Mouse (Mus musculus) MEL (cell line): ENCODE results near the gene Nos1ap. TPM values are rescaled to one million over a fixed set of nuclear protein-coding genes. Genes with fewer than 3 reads are reported as not detected.
A peak's percentile ranks its signal among the peaks of the same experiment; 100 is the strongest.

Source experiments
- DNase-seq: peaks from one replicate; pipeline ENCODE4 v3.0.0; 2011; ENCODE audit warnings: low read depth, low spot score
- H3K27ac ChIP-seq: 2 replicates; pipeline ENCODE4 v1.5.1; 2012; ENCODE audit warnings: low read depth, mild to moderate bottlenecking, control low read depth, low read length, moderate library complexity; ENCODE audit not compliant: control insufficient read depth
- H3K27me3 ChIP-seq, 2 experiments: fragments of 150-350 bp in 1 of 2; sonication (generic) in 1 of 2; 2 replicates each; pipeline ENCODE4 v1.6.1; 2012; ENCODE audit warnings: low read length in 2 of 2, mild to moderate bottlenecking in 2 of 2, improper control_type of control experiment in 1 of 2, moderate library complexity in 1 of 2; ENCODE audit not compliant: insufficient read depth in 2 of 2, control insufficient read depth in 1 of 2
- H3K36me3 ChIP-seq, 2 experiments: 2 replicates each; pipeline ENCODE4 v1.6.1; 2012 to 2014; ENCODE audit warnings: low read length in 2 of 2, improper control_type of control experiment in 1 of 2, inconsistent platforms in 1 of 2, mild to moderate bottlenecking in 1 of 2; ENCODE audit not compliant: insufficient read depth in 2 of 2, control insufficient read depth in 1 of 2
- H3K4me1 ChIP-seq, 2 experiments: fragments of 150-350 bp in 1 of 2; sonication (generic) in 1 of 2; 2 replicates each; pipeline ENCODE4 v1.6.1; 2012; ENCODE audit warnings: low read length in 2 of 2, improper control_type of control experiment in 1 of 2, mild to moderate bottlenecking in 1 of 2; ENCODE audit not compliant: insufficient read depth in 2 of 2, control insufficient read depth in 1 of 2
- H3K4me3 ChIP-seq, 2 experiments: fragments of 150-350 bp in 1 of 2; sonication (generic) in 1 of 2; 2 replicates each; pipeline ENCODE4 v1.5.1; 2012; ENCODE audit warnings: low read depth in 2 of 2, low read length in 2 of 2, mild to moderate bottlenecking in 2 of 2, moderate library complexity in 2 of 2, control low read depth in 1 of 2, improper control_type of control experiment in 1 of 2; ENCODE audit not compliant: control insufficient read depth in 1 of 2, insufficient read depth in 1 of 2
- H3K79me2 ChIP-seq: 2 replicates; pipeline ENCODE4 v1.6.1; 2012; ENCODE audit warnings: mild to moderate bottlenecking, low read length, moderate library complexity; ENCODE audit not compliant: control insufficient read depth, poor library complexity, insufficient read depth
- H3K9ac ChIP-seq: 2 replicates; pipeline ENCODE4 v1.6.1; 2012; ENCODE audit warnings: low read depth, mild to moderate bottlenecking, control low read depth, low read length, moderate library complexity; ENCODE audit not compliant: control insufficient read depth, poor library complexity, severe bottlenecking
- H3K9me3 ChIP-seq: fragments of 150-350 bp; sonication (generic); replicated peaks from 2 replicates; pipeline ENCODE4 v1.6.1; 2012; ENCODE audit warnings: mild to moderate bottlenecking, low read length, improper control_type of control experiment, moderate library complexity; ENCODE audit not compliant: insufficient read depth
- CHD2 ChIP-seq: IDR thresholded peaks from 2 replicates; pipeline ENCODE4 v1.6.1; 2011; ENCODE audit warnings: low read length, improper control_type of control experiment
- CTCF ChIP-seq, 3 experiments: IDR thresholded peaks in 2 of 3; conservative IDR thresholded peaks in 1 of 3; 2 replicates each; pipeline ENCODE4 v1.5.1; 2011 to 2012; ENCODE audit warnings: low read length in 3 of 3, low read depth in 2 of 3, mild to moderate bottlenecking in 2 of 3, improper control_type of control experiment in 1 of 3, inconsistent platforms in 1 of 3, mixed read lengths in 1 of 3, moderate library complexity in 1 of 3; ENCODE audit not compliant: control insufficient read depth in 1 of 3, insufficient read depth in 1 of 3, poor library complexity in 1 of 3, severe bottlenecking in 1 of 3
- EP300 ChIP-seq, 2 experiments: IDR thresholded peaks; 2 replicates each; pipeline ENCODE4 v1.6.1; 2011; ENCODE audit warnings: improper control_type of control experiment in 2 of 2, low read length in 2 of 2, low read depth in 1 of 2, mild to moderate bottlenecking in 1 of 2
- ETS1 ChIP-seq: IDR thresholded peaks from 2 replicates; pipeline ENCODE4 v1.6.1; 2012; ENCODE audit warnings: low read depth, mild to moderate bottlenecking, inconsistent platforms, low read length, improper control_type of control experiment, moderate library complexity
- GATA1 ChIP-seq: IDR thresholded peaks from 2 replicates; pipeline ENCODE4 v1.6.1; 2011; ENCODE audit warnings: low read depth, low read length, improper control_type of control experiment
- HCFC1 ChIP-seq: IDR thresholded peaks from 2 replicates; pipeline ENCODE4 v1.6.1; 2012; ENCODE audit warnings: low read depth, mild to moderate bottlenecking, inconsistent platforms, low read length, improper control_type of control experiment, moderate library complexity
- JUND ChIP-seq: IDR thresholded peaks from 2 replicates; pipeline ENCODE4 v1.6.1; 2011; ENCODE audit warnings: low read depth, mild to moderate bottlenecking, improper control_type of control experiment, low read length
- MAFK ChIP-seq: IDR thresholded peaks from 2 replicates; pipeline ENCODE4 v1.6.1; 2011; ENCODE audit warnings: low read depth, mild to moderate bottlenecking, low read length, improper control_type of control experiment, borderline replicate concordance
- MAX ChIP-seq: IDR thresholded peaks from 2 replicates; pipeline ENCODE4 v1.6.1; 2011; ENCODE audit warnings: low read length, improper control_type of control experiment
- MYB ChIP-seq: IDR thresholded peaks from 2 replicates; pipeline ENCODE4 v1.6.1; 2011; ENCODE audit warnings: mild to moderate bottlenecking, low read depth, low read length, improper control_type of control experiment
- MYC ChIP-seq: IDR thresholded peaks from 2 replicates; pipeline ENCODE4 v1.6.1; 2011; ENCODE audit warnings: low read depth, mild to moderate bottlenecking, low read length, improper control_type of control experiment, moderate library complexity
- NELFE ChIP-seq: IDR thresholded peaks from 2 replicates; pipeline ENCODE4 v1.6.1; 2011; ENCODE audit warnings: low read depth, low read length, improper control_type of control experiment
- RAD21 ChIP-seq: IDR thresholded peaks from 2 replicates; pipeline ENCODE4 v1.6.1; 2011; ENCODE audit warnings: mild to moderate bottlenecking, low read depth, low read length, improper control_type of control experiment
- RCOR1 ChIP-seq: IDR thresholded peaks from 2 replicates; pipeline ENCODE4 v1.6.1; 2012; ENCODE audit warnings: low read depth, mild to moderate bottlenecking, inconsistent platforms, low read length, improper control_type of control experiment
- SIN3A ChIP-seq: IDR thresholded peaks from 2 replicates; pipeline ENCODE4 v1.6.1; 2012; ENCODE audit warnings: low read length, improper control_type of control experiment, inconsistent platforms
- TBP ChIP-seq: IDR thresholded peaks from 2 replicates; pipeline ENCODE4 v1.8.0; 2011; ENCODE audit warnings: low read depth, low read length, improper control_type of control experiment
- TCF12 ChIP-seq: IDR thresholded peaks from 2 replicates; pipeline ENCODE4 v1.6.1; 2014; ENCODE audit warnings: low read depth, mild to moderate bottlenecking, inconsistent platforms, low read length, improper control_type of control experiment, moderate library complexity
- UBTF ChIP-seq: IDR thresholded peaks from 2 replicates; pipeline ENCODE4 v1.6.1; 2012; ENCODE audit warnings: low read depth, mild to moderate bottlenecking, inconsistent platforms, low read length, improper control_type of control experiment, moderate library complexity, borderline replicate concordance; ENCODE audit not compliant: insufficient read depth
- USF1 ChIP-seq: IDR thresholded peaks from 2 replicates; pipeline ENCODE4 v1.6.1; 2014; ENCODE audit warnings: low read depth, mild to moderate bottlenecking, inconsistent platforms, low read length, improper control_type of control experiment, moderate library complexity
- ZC3H11A ChIP-seq: IDR thresholded peaks from 2 replicates; pipeline ENCODE4 v1.6.1; 2012; ENCODE audit warnings: low read depth, mild to moderate bottlenecking, inconsistent platforms, low read length, improper control_type of control experiment
- ZKSCAN1 ChIP-seq: IDR thresholded peaks from 2 replicates; pipeline ENCODE4 v1.6.1; 2012; ENCODE audit warnings: low read depth, mild to moderate bottlenecking, inconsistent platforms, low read length, improper control_type of control experiment, moderate library complexity
- ZNF384 ChIP-seq: IDR thresholded peaks from 2 replicates; pipeline ENCODE4 v1.6.1; 2012; ENCODE audit warnings: low read depth, mild to moderate bottlenecking, inconsistent platforms, low read length, improper control_type of control experiment
- polyA plus RNA-seq, 2 experiments: library from polyadenylated mRNA; stranded (reverse) in 1 of 2; unstranded in 1 of 2; fragments of >175 nt in 1 of 2; fragments of >200 nt in 1 of 2; gene quantifications; 2 replicates each; pipeline versions ENCODE4 v1.2.1 to v1.2.4; 2012; ENCODE audit warnings: low replicate concordance in 2 of 2, low read depth in 1 of 2; ENCODE audit not compliant: insufficient read length in 2 of 2, insufficient read depth in 1 of 2, missing spikeins in 1 of 2
- total RNA-seq: library from RNA; depleted of rRNA; stranded (reverse); fragments of 300-350 nt; gene quantifications from 2 replicates; pipeline ENCODE4 v1.2.3, GENCODE M21; 2012

The Nos1ap gene
- total and polyA plus RNA-seq, 3 experiments, result 0.62 to 2.4 TPM; not detected in 1

GRCm38 (mm10) chr1:170610289-170610688 lies 20.6 kb upstream of the Nos1ap start (continued):
- TF ChIP-seq MYC (0 out of 2 replicates have a peak, but pooled peaks have one; percentile 43), HCFC1 (peak; percentile 59; the same call in 1 of the 2 replicates)

GRCm38 (mm10) chr1:170609872-170610271 lies 20.2 kb upstream of the Nos1ap start:
- Histone ChIP-seq H3K9ac (peak overlapping the region; percentile 16), H3K4me1 (peaks cover 15 to 28% of the 10 kb centered on the region in 2 experiments), H3K79me2 (no peaks in the 10 kb centered on the region)

GRCm38 (mm10) chr1:170608461-170609071 lies 18.9 kb upstream of the Nos1ap start:
- TF ChIP-seq GATA1 (0 out of 2 replicates have a peak, but pooled peaks have one; percentile 44), MAX (peak; percentile 63; the same call in 1 of the 2 replicates), MYB (peak; percentile 63), CTCF (IDR thresholded peaks at IDR 0.05 in 2 of 3, conservative IDR thresholded peaks at IDR 0.05 in 1 of 3; ENCODE audit: control insufficient read depth in 1 of 3, insufficient read depth in 1 of 3, low read depth in 2 of 3, low read length in 3 of 3, poor library complexity in 1 of 3, severe bottlenecking in 1 of 3) (no peak), ZNF384 (0 out of 2 replicates have a peak, but pooled peaks have one; percentile 39), UBTF (no peak), MYC (no peak; the same call in 1 of the 2 replicates), RCOR1 (peak; percentile 33; the same call in 1 of the 2 replicates), MAFK (no peak), ZC3H11A (0 out of 2 replicates have a peak, but pooled peaks have one; percentile 4), ETS1 (peak; percentile 80), CHD2 (no peak), ZKSCAN1 (no peak), SIN3A (no peak; the same call in 1 of the 2 replicates), EP300 (IDR thresholded peaks at IDR 0.05; ENCODE audit: low read depth in 1 of 2, low read length in 2 of 2) (peak; percentile 65 to 67; a peak in 3 of 4 replicates), TBP (0 out of 2 replicates have a peak, but pooled peaks have one; percentile 12), NELFE (no peak), USF1 (no peak), TCF12 (peak; percentile 38; the same call in 1 of the 2 replicates), JUND (no peak)
- TF ChIP-seq, all 39 proteins: peak for 10
- Histone ChIP-seq H3K4me1 (peaks cover 15 to 28% of the 10 kb centered on the region in 2 experiments), H3K4me3 (no peak overlapping the region), H3K9ac (no peak overlapping the region; the same call in 1 of the 2 replicates), H3K9me3 (no peaks in the 10 kb centered on the region), H3K27me3 (no peaks in the 10 kb centered on the region), H3K36me3 (peaks cover 0 to 34% of the 10 kb centered on the region in 2 experiments; a peak in 2 of 4 replicates), H3K27ac (peak overlapping the region; percentile 89), H3K79me2 (no peaks in the 10 kb centered on the region)
- peak; percentile 73 for DNase-seq

More at GRCm38 (mm10) chr1:170609872-170610271, 20.2 kb upstream of the Nos1ap start:
- no peaks in the 10 kb centered on the region for H3K27me3 ChIP-seq
- H3K9me3 ChIP-seq, result no peaks in the 10 kb centered on the region
- peaks cover 0 to 31% of the 10 kb centered on the region in 2 experiments; a peak in 2 of 4 replicates for H3K36me3 ChIP-seq
- no peak for TF ChIP-seq RAD21
- TF ChIP-seq, all 39 proteins: peak for 0
- Histone ChIP-seq H3K4me3 (peak overlapping the region; percentile 12 to 28; a peak in 2 of 4 replicates), H3K27ac (peak overlapping the region; percentile 70)
- peak; percentile 76 for DNase-seq
